In genomic region chr10:17563351-17563749, GRCm38 (mm10) we compare ENCODE assay signal across 18 mouse cellular contexts.
A peak's percentile ranks its signal among the peaks of the same experiment; 100 is the strongest.
DNase-seq lines count a peak whose midpoint lies in the region; ATAC-seq and TF ChIP-seq lines count a peak whose summit lies in the region.
"Had no signal": no experiment of that assay in that cellular context is flagged by ENCODE, and none has a peak within 500 bp of the region (broad histone marks: within the 10 kb centered on the region; RNA-seq: fewer than 3 reads in every experiment).

No protein-coding gene starts in this region.

- H3K9ac ChIP-seq in forebrain, embryonic 16.5 days (replicated peaks; ENCODE audit: low read depth, low read length), result no peak overlapping the region
- no peak overlapping the region for H3K9ac ChIP-seq in forebrain, embryonic 11.5 days (ENCODE audit: low read length)
- H3K9ac ChIP-seq in lung, embryonic 14.5 days, result no peak overlapping the region

- H3K27me3 ChIP-seq in forebrain, embryonic 16.5 days (replicated peaks; ENCODE audit: control insufficient read depth, insufficient read depth, low read length), result no peaks in the 10 kb centered on the region
- no peaks in the 10 kb centered on the region for H3K27me3 ChIP-seq in forebrain, embryonic 11.5 days (ENCODE audit: control insufficient read depth, insufficient read depth, low read length)
- H3K27me3 ChIP-seq in lung, embryonic 14.5 days (ENCODE audit: insufficient read depth, low read length), result no peaks in the 10 kb centered on the region
- H3K27me3 ChIP-seq in testis, adult 2 months (ENCODE audit: control insufficient read depth, insufficient read depth, low read length), result no peaks in the 10 kb centered on the region
- H3K27me3 ChIP-seq: CH12.LX had no signal

- WGBS in forebrain, embryonic 16.5 days, result 58% methylated on average over 4 of the region's 4 CpGs
- 72% methylated on average over 4 of the region's 4 CpGs for WGBS in forebrain, embryonic 11.5 days
- WGBS in lung, embryonic 14.5 days, result 22% methylated on average over 4 of the region's 4 CpGs

- no peak overlapping the region for H3K4me3 ChIP-seq in forebrain, embryonic 16.5 days (replicated peaks; ENCODE audit: low read length)
- H3K4me3 ChIP-seq in forebrain, embryonic 11.5 days (ENCODE audit: low read depth, low read length), result no peak overlapping the region
- no peak overlapping the region for H3K4me3 ChIP-seq in lung, embryonic 14.5 days (ENCODE audit: low read depth, low read length)
- no peak overlapping the region for H3K4me3 ChIP-seq in testis, adult 2 months (ENCODE audit: control insufficient read depth, low read depth, low read length)
- H3K4me3 ChIP-seq: gastrocnemius, adult 2 months; limb, embryonic 10.5 days had no signal

- no peak for TF ChIP-seq CTCF in lung, embryonic 14.5 days (IDR thresholded peaks at IDR 0.05; ENCODE audit: low read depth)
- no peak for TF ChIP-seq CTCF in testis, adult 2 months (IDR thresholded peaks at IDR 0.05; ENCODE audit: control insufficient read depth, insufficient read depth, insufficient replicate concordance, low read depth, low read length)

- ATAC-seq in forebrain, embryonic 16.5 days, result peak; percentile 41
- ATAC-seq in forebrain, embryonic 11.5 days (replicated peaks; ENCODE audit: low FRiP score), result no peak
- peak; percentile 75 for ATAC-seq in lung, embryonic 14.5 days (ENCODE audit: insufficient read depth)

- H3K4me1 ChIP-seq in forebrain, embryonic 16.5 days (replicated peaks; ENCODE audit: control insufficient read depth, insufficient read depth, low read length), result peaks cover 10% of the 10 kb centered on the region
- no peaks in the 10 kb centered on the region for H3K4me1 ChIP-seq in forebrain, embryonic 11.5 days (replicated peaks; ENCODE audit: control insufficient read depth, insufficient read depth, low read length)
- H3K4me1 ChIP-seq in lung, embryonic 14.5 days (ENCODE audit: insufficient read depth), result peaks cover 39% of the 10 kb centered on the region
- H3K4me1 ChIP-seq in testis, adult 2 months (ENCODE audit: control insufficient read depth, insufficient read depth, low read length), result no peaks in the 10 kb centered on the region

- H3K4me2 ChIP-seq in forebrain, embryonic 16.5 days (ENCODE audit: low read length), result no peak overlapping the region
- H3K4me2 ChIP-seq in forebrain, embryonic 11.5 days (ENCODE audit: low read depth, low read length, severe bottlenecking), result no peak overlapping the region
- H3K4me2 ChIP-seq in lung, embryonic 14.5 days, result no peak overlapping the region
- H3K4me2 ChIP-seq: heart, embryonic 11.5 days; midbrain, embryonic 11.5 days had no signal

- peak overlapping the region; percentile 56 for H3K27ac ChIP-seq in forebrain, embryonic 16.5 days (ENCODE audit: low read length)
- no peak overlapping the region for H3K27ac ChIP-seq in forebrain, embryonic 11.5 days (ENCODE audit: low read depth, low read length)
- peak overlapping the region; percentile 90 for H3K27ac ChIP-seq in lung, embryonic 14.5 days (ENCODE audit: low read depth)
- peak overlapping the region; percentile 55; the same call in 1 of the 2 replicates for H3K27ac ChIP-seq in testis, adult 2 months (ENCODE audit: control insufficient read depth, insufficient read depth, low read depth, low read length)
- H3K27ac ChIP-seq: gastrocnemius, adult 2 months; limb, embryonic 10.5 days had no signal

- H3K36me3 ChIP-seq in forebrain, embryonic 16.5 days (ENCODE audit: control insufficient read depth, insufficient read depth), result no peaks in the 10 kb centered on the region
- no peaks in the 10 kb centered on the region for H3K36me3 ChIP-seq in forebrain, embryonic 11.5 days (ENCODE audit: control insufficient read depth, insufficient read depth, low read length)
- H3K36me3 ChIP-seq in lung, embryonic 14.5 days (ENCODE audit: insufficient read depth), result no peaks in the 10 kb centered on the region
- H3K36me3 ChIP-seq in testis, adult 2 months (ENCODE audit: control insufficient read depth, insufficient read depth, low read length), result no peaks in the 10 kb centered on the region
- H3K36me3 ChIP-seq: limb, embryonic 10.5 days had no signal

- no peaks in the 10 kb centered on the region for H3K9me3 ChIP-seq in forebrain, embryonic 16.5 days (ENCODE audit: control insufficient read depth, low read length)
- no peaks in the 10 kb centered on the region for H3K9me3 ChIP-seq in forebrain, embryonic 11.5 days (ENCODE audit: control insufficient read depth, low read length)
- no peaks in the 10 kb centered on the region for H3K9me3 ChIP-seq in lung, embryonic 14.5 days (ENCODE audit: low read depth, low read length)
- H3K9me3 ChIP-seq: limb, embryonic 10.5 days had no signal

- DNase-seq in forebrain, embryonic 11.5 days (ENCODE audit: low spot score), result no peak
- peak; percentile 79 for DNase-seq in lung, embryonic 14.5 days
- DNase-seq in lung, postnatal 25 days (ENCODE audit: low spot score), result no peak
- no peak for DNase-seq in testis, postnatal 14 days (ENCODE audit: low spot score)
- no peak for DNase-seq in spleen, postnatal 4 days (ENCODE audit: low spot score in 2 of 2)
- DNase-seq: adrenal gland, postnatal 36 days; cerebellum, adult 18-20 months; cerebellum, postnatal 25 days; gastrocnemius, adult 2 months; heart, postnatal 10 days; kidney, adult 11 months; thymus, postnatal 36 days had no signal

- no peak for TF ChIP-seq POLR2A in testis, adult 2 months (IDR thresholded peaks at IDR 0.05; ENCODE audit: control insufficient read depth, low read depth, low read length)
